Mouse (Mus musculus) forebrain, postnatal 0 days (tissue): ENCODE results near the gene Aanat. TPM values are rescaled to one million over a fixed set of nuclear protein-coding genes. Genes with fewer than 3 reads are reported as not detected.

Source experiments
- ATAC-seq: fragments of 200-750 bp; cut with Nextera tagmentation; 2 replicates; pipeline ENCODE4 v1.8.0; 2017; ENCODE audit warnings: mild to moderate bottlenecking, moderate library complexity
- DNase-seq: peaks from one replicate; pipeline ENCODE4 v3.0.0-alpha.2; 2015
- H3K27ac ChIP-seq: fragments of 300-500 bp; sonication (generic); 2 replicates; pipeline ENCODE4 v1.5.1; 2014; ENCODE audit warnings: low read depth, mild to moderate bottlenecking, antibody characterized with exemption, low read length, moderate library complexity, mixed read lengths
- H3K27me3 ChIP-seq: fragments of 300-500 bp; sonication (generic); 2 replicates; pipeline ENCODE4 v1.6.1; 2014; ENCODE audit warnings: mild to moderate bottlenecking, low read length, mixed read lengths; ENCODE audit not compliant: insufficient read depth
- H3K36me3 ChIP-seq: fragments of 300-500 bp; sonication (generic); 2 replicates; pipeline ENCODE4 v1.6.1; 2014; ENCODE audit warnings: mild to moderate bottlenecking, moderate library complexity; ENCODE audit not compliant: insufficient read depth
- H3K4me1 ChIP-seq: fragments of 300-500 bp; sonication (generic); 2 replicates; pipeline ENCODE4 v1.6.1; 2014; ENCODE audit warnings: antibody characterized with exemption; ENCODE audit not compliant: insufficient read depth
- H3K4me2 ChIP-seq: fragments of 300-500 bp; sonication (generic); 2 replicates; pipeline ENCODE4 v1.6.1; 2014; ENCODE audit warnings: low read depth, mild to moderate bottlenecking, moderate library complexity
- H3K4me3 ChIP-seq: fragments of 300-500 bp; sonication (generic); 2 replicates; pipeline ENCODE4 v1.5.1; 2014; ENCODE audit warnings: low read depth, low read length, mixed read lengths
- H3K9ac ChIP-seq: fragments of 300-500 bp; sonication (generic); 2 replicates; pipeline ENCODE4 v1.6.1; 2014; ENCODE audit warnings: mild to moderate bottlenecking
- H3K9me3 ChIP-seq: fragments of 300-500 bp; sonication (generic); 2 replicates; pipeline ENCODE4 v1.6.1; 2016; ENCODE audit warnings: low read length
- CTCF ChIP-seq: sonication (generic); IDR thresholded peaks from 2 replicates; pipeline ENCODE4 v1.5.1; 2016; ENCODE audit warnings: antibody characterized with exemption, control low read depth, low read depth
- WGBS: fragments of 180-500 bp; shearing (Covaris S2); extraction: QIAGEN DNeasy Blood & Tissue Kit; methylation state at CpG from one replicate; pipeline ENCODE4 v1.1.7; 2014; 5-methylcytosine and 5-hydroxymethylcytosine counted together
- polyA plus RNA-seq: library from polyadenylated mRNA; unstranded; fragments of >200 nt; fragmentation: Nextera tagmentation; extraction: Ambion mirVana; gene quantifications from 2 replicates; pipeline ENCODE4 v1.2.1, GENCODE M21; 2015
- total RNA-seq: library from RNA; depleted of rRNA; stranded (reverse); fragments of >200 nt; gene quantifications from 2 replicates; pipeline ENCODE4 v1.2.3, GENCODE M21; 2014

The Aanat gene
- total and polyA plus RNA-seq, 2 experiments from 2014 or later, result 0.62 to 0.88 TPM

DNA sequence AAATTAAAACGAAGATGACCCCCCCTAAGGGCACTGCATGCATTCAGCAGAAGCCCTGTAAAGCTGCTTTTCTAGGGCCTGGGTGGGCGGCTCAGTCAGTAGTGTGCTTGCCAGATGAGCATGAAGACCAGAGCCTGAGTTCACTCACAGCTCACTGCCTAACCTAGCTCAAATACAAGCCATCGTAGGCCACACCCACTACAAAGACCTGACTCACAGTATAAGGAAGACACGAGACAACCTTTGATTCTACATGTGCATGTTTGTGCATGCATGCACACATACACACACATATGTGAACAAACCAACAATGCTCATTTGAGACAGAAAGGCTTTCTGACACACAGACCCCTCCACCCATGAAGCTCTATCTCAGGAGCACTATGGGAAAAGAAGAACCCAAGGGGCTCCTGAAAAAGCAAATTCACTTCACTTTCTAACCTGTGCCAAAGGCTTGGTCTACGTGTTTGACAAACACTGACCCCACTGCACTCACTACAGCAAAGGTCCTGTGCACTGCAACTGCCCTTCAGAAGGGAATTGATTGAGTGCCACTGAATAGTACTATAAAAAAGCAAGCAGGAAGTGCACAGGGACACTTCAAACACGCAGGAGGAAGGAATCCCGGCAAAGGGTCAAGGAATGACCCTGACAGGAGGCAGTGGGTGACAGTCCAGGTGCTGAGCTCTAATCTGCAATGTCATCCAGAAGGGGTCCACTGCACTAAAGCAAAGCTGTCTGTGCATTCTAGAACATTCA lies 20.8 kb upstream of the Aanat start:
- Histone ChIP-seq H3K4me1 (no peaks in the 10 kb centered on the region), H3K27ac (no peak overlapping the region), H3K36me3 (no peaks in the 10 kb centered on the region), H3K9ac (no peak overlapping the region), H3K4me2 (no peak overlapping the region), H3K4me3 (no peak overlapping the region), H3K9me3 (no peaks in the 10 kb centered on the region), H3K27me3 (no peaks in the 10 kb centered on the region)
- 80% methylated on average over 7 of the region's 7 CpGs for WGBS
- no peak for TF ChIP-seq CTCF
- DNase-seq (no peak), ATAC-seq (no peak)

DNA sequence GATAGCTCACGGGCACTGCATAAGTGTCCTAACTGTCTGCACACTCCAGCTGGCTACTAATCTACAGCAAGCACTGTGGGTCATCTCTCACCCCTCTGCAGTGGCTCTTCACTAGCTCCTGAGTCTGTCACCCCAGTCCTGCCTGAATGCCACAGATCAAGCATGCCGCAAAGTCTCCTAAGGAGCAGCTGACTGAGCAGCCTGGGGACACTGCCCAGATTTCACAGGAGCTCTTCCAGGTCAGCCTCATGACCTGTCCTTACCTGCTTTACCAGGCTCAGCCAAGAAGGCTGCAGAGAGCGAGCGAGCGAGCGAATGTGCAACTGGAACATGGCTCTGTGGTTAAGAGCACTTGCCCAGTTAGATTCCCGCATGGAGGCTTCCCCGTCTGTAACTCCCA lies 18.7 kb upstream of the Aanat start:
- H3K4me2 ChIP-seq, result no peak overlapping the region
- peaks cover 4% of the 10 kb centered on the region; the same call in 1 of the 2 replicates for H3K36me3 ChIP-seq
- WGBS, result 86% methylated on average over 8 of the region's 8 CpGs
- no peak for ATAC-seq
- no peak for DNase-seq
- H3K27me3 ChIP-seq, result no peaks in the 10 kb centered on the region
- H3K27ac ChIP-seq, result no peak overlapping the region
- H3K4me3 ChIP-seq, result no peak overlapping the region
- no peaks in the 10 kb centered on the region for H3K4me1 ChIP-seq
- no peaks in the 10 kb centered on the region for H3K9me3 ChIP-seq
- no peak overlapping the region for H3K9ac ChIP-seq
- TF ChIP-seq CTCF, result no peak

DNA sequence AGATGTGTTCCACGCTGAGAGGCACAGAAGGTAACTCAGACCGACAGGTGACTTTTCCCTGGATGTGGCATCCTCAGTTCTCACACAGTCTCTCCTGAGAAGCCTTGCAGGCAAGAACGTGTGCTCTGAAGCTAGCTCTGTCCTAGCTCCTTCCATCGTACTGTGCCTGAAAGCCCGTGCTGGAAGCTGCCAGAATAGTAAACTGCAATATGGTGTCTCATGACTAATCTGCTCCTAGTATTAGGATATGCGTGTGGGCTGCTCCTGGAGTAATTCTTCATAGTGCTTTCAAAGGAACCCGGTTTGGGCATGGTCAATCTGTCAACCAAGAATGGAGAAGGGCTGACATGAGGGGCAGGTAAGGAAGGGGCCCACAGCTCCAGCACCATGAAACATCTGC lies 15.4 kb upstream of the Aanat start:
- Histone ChIP-seq H3K4me2 (no peak overlapping the region), H3K27ac (no peak overlapping the region), H3K4me1 (no peaks in the 10 kb centered on the region; the same call in 1 of the 2 replicates), H3K27me3 (no peaks in the 10 kb centered on the region), H3K9ac (no peak overlapping the region), H3K4me3 (no peak overlapping the region), H3K36me3 (peaks cover 4% of the 10 kb centered on the region; the same call in 1 of the 2 replicates), H3K9me3 (no peaks in the 10 kb centered on the region)
- no peak for TF ChIP-seq CTCF
- no peak for ATAC-seq
- DNase-seq, result no peak
- WGBS, result 74% methylated on average over 7 of the region's 7 CpGs

DNA sequence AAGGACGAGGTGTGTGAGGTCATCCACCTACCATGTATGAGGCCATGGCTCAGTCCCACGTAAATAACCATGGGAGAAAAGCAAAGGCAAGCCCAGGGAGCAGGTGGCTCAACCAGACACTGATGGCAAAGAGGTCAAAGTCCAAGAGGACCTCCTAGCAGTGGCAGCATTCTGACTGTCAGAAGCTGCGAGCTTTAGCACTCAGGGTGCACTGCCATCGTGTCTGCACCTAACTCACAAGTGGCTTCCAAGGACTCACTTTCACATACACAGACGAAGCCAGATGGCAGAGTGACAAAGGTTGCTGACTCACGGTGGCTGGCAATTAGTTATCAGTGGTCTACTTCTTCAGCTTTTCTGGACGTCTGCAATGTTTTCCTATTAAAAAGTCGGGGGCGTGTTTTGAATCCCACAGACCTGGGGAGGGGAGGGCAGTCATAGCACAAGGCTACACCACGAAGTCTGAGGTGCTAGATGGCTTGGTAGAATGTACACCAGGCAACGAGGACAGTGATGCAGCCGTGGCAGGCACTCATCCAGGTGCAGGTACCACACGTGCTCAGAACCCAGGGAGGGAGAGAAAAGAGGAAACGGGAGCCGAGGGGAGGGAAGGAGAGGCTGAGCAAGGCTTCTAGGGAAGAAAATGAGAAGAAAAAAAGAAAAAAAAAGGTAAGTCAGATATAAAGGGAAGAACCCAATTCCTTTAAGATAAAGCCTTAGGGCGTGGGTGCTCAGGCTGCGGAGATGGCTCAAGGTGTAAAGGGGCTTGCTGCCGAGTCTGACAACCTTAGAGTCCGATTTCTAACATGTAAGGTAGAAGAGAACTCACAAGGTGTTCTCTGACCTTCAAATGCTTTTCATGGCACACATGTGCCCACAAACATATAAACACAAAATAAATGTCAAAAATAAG lies 14.2 kb upstream of the Aanat start:
- 77% methylated on average over 19 of the region's 19 CpGs for WGBS
- Histone ChIP-seq H3K36me3 (peaks cover 4% of the 10 kb centered on the region; the same call in 1 of the 2 replicates), H3K27ac (no peak overlapping the region), H3K27me3 (no peaks in the 10 kb centered on the region), H3K4me1 (no peaks in the 10 kb centered on the region; the same call in 1 of the 2 replicates), H3K4me2 (no peak overlapping the region), H3K4me3 (no peak overlapping the region), H3K9me3 (no peaks in the 10 kb centered on the region), H3K9ac (no peak overlapping the region)
- DNase-seq, result no peak
- TF ChIP-seq CTCF, result no peak
- ATAC-seq, result no peak

GRCm38 (mm10) chr11:116572756-116573543 lies 13.3 kb upstream of the Aanat start:
- Histone ChIP-seq H3K4me2 (no peak overlapping the region), H3K4me1 (no peaks in the 10 kb centered on the region; the same call in 1 of the 2 replicates), H3K9ac (no peak overlapping the region)

DNA sequence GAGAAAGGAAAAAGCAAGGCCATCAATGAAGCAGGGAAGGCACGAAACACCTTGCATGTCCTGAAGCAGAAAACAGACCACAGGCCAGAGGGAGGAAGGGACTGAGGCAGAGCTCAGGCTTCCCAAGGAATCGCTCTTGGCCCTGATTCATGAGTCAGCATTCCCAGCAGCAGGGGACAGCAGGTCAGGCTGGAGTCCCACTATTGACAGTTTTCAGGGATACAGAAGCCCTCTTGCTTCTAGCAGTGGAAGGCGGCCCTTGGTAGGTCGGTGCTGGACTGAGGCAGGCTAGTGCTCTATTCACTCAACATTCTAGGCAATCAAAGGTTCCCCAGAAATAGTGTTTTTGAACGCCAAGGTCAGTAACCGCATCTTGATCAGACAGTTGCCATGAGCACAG lies 11.7 kb upstream of the Aanat start:
- Histone ChIP-seq H3K4me1 (peaks cover 10% of the 10 kb centered on the region; the same call in 1 of the 2 replicates), H3K27ac (no peak overlapping the region), H3K36me3 (peaks cover 4% of the 10 kb centered on the region; the same call in 1 of the 2 replicates), H3K27me3 (no peaks in the 10 kb centered on the region), H3K9me3 (no peaks in the 10 kb centered on the region), H3K9ac (no peak overlapping the region), H3K4me2 (no peak overlapping the region), H3K4me3 (no peak overlapping the region)
- 57% methylated on average over 6 of the region's 6 CpGs for WGBS
- ATAC-seq (no peak), DNase-seq (no peak)
- no peak for TF ChIP-seq CTCF

More at GRCm38 (mm10) chr11:116572756-116573543, 13.3 kb upstream of the Aanat start:
- Histone ChIP-seq H3K9me3 (no peaks in the 10 kb centered on the region), H3K4me3 (no peak overlapping the region), H3K36me3 (peaks cover 4% of the 10 kb centered on the region; the same call in 1 of the 2 replicates), H3K27ac (no peak overlapping the region), H3K27me3 (no peaks in the 10 kb centered on the region)
- no peak for TF ChIP-seq CTCF
- WGBS, result 60% methylated on average over 12 of the region's 12 CpGs
- 0 out of 2 replicates have a peak, but pooled peaks have one; percentile 12 for ATAC-seq
- DNase-seq, result no peak
